Comparison of ENCODE assay signal across 8 mouse cellular contexts in genomic region chr17:15065391-15066024, GRCm38 (mm10). TPM values are rescaled to one million over a fixed set of nuclear protein-coding genes. Genes with fewer than 3 reads are reported as not detected.
A peak's percentile ranks its signal among the peaks of the same experiment; 100 is the strongest.
DNase-seq lines count a peak whose midpoint lies in the region; ATAC-seq and TF ChIP-seq lines count a peak whose summit lies in the region.

No protein-coding gene starts in this region.

- ATAC-seq in liver, postnatal 0 days = peak; percentile 46; the same call in 1 of the 2 replicates

- no peaks in the 10 kb centered on the region for H3K9me3 ChIP-seq in CH12.LX (replicated peaks; ENCODE audit: low read length)
- no peaks in the 10 kb centered on the region for H3K9me3 ChIP-seq in embryonic facial prominence, embryonic 10.5 days
- no peaks in the 10 kb centered on the region for H3K9me3 ChIP-seq in liver, postnatal 0 days (ENCODE audit: low read length)

- TF ChIP-seq RAD21 in CH12.LX (IDR thresholded peaks at IDR 0.05; ENCODE audit: low read depth, low read length) = peak; percentile 81

- no peak for TF ChIP-seq EP300 in CH12.LX (IDR thresholded peaks at IDR 0.05; ENCODE audit: low read length)
- TF ChIP-seq EP300 in liver, postnatal 0 days (IDR thresholded peaks at IDR 0.05; ENCODE audit: low read depth) = no peak

- H3K4me2 ChIP-seq in CH12.LX (ENCODE audit: insufficient read depth, low read depth, poor library complexity, severe bottlenecking) = no peak overlapping the region
- H3K4me2 ChIP-seq in liver, postnatal 0 days (ENCODE audit: low read depth, low read length) = no peak overlapping the region

- dilution Hi-C loops in CH12.LX (cut with MboI; ENCODE audit: extremely low pct_ligation_motif_present, extremely low pct_unique_long_range_greater_than_20kb, low sequenced_read_pairs) = no loop called here

- 44% methylated on average over 13 of the region's 13 CpGs for WGBS in embryonic facial prominence, embryonic 10.5 days
- 44% methylated on average over 13 of the region's 13 CpGs for WGBS in liver, postnatal 0 days (ENCODE audit: insufficient replicate concordance)
- 41% methylated on average over 13 of the region's 13 CpGs for WGBS in olfactory bulb, adult 2 months

- H3K9ac ChIP-seq in CH12.LX (ENCODE audit: insufficient read depth, low read depth) = no peak overlapping the region
- H3K9ac ChIP-seq in liver, postnatal 0 days (replicated peaks) = no peak overlapping the region

- TF ChIP-seq CTCF in CH12.LX (conservative IDR thresholded peaks at IDR 0.05 in 1 of 2, IDR thresholded peaks at IDR 0.05 in 1 of 2; ENCODE audit: low read depth in 2 of 2, low read length in 2 of 2) = peak; percentile 51 to 72
- peak; percentile 79 for TF ChIP-seq CTCF in liver, postnatal 0 days (IDR thresholded peaks at IDR 0.05; ENCODE audit: low read depth)
- 0 out of 2 replicates have a peak, but pooled peaks have one; percentile 22 for TF ChIP-seq CTCF in olfactory bulb, adult 2 months (IDR thresholded peaks at IDR 0.05; ENCODE audit: insufficient read depth, low read depth, low read length)

- in situ Hi-C loops in CH12.LX (cut with MboI; ENCODE audit: low pct_ligation_motif_present, low pct_unique_long_range_greater_than_20kb, low sequenced_read_pairs) = no loop called here

- peak; percentile 33 for DNase-seq in CH12.LX (ENCODE audit: extremely low read depth)
- DNase-seq in adrenal gland, adult 8-10 months = peak; percentile 54
- peak; percentile 71 for DNase-seq in embryonic facial prominence, embryonic 10.5 days (ENCODE audit: low spot score)
- DNase-seq in heart, adult 9 months (ENCODE audit: low spot score in 2 of 2) = peak; percentile 43 to 56
- DNase-seq in kidney, adult 9 months = peak; percentile 71
- peak; percentile 60 for DNase-seq in liver, postnatal 0 days
- no peak for DNase-seq in spleen, postnatal 4 days (ENCODE audit: low spot score in 2 of 2)

- no peaks in the 10 kb centered on the region for H3K27me3 ChIP-seq in CH12.LX (replicated peaks)
- no peaks in the 10 kb centered on the region for H3K27me3 ChIP-seq in embryonic facial prominence, embryonic 10.5 days (replicated peaks; ENCODE audit: low read depth, poor library complexity, severe bottlenecking)
- no peaks in the 10 kb centered on the region for H3K27me3 ChIP-seq in liver, postnatal 0 days (ENCODE audit: insufficient read depth, low read length)

- H3K27ac ChIP-seq in CH12.LX (ENCODE audit: insufficient read depth, low read depth) = no peak overlapping the region
- H3K27ac ChIP-seq in embryonic facial prominence, embryonic 10.5 days (replicated peaks) = peak overlapping the region; percentile 48; the same call in 1 of the 2 replicates
- no peak overlapping the region for H3K27ac ChIP-seq in liver, postnatal 0 days (ENCODE audit: low read depth)
- H3K27ac ChIP-seq in olfactory bulb, adult 2 months (ENCODE audit: insufficient read depth, low read depth, low read length) = no peak overlapping the region

- H3K4me3 ChIP-seq in CH12.LX (replicated peaks in 1 of 3; ENCODE audit: low read depth in 2 of 3, low read length in 2 of 3, poor library complexity in 1 of 3) = no peak overlapping the region
- no peak overlapping the region for H3K4me3 ChIP-seq in embryonic facial prominence, embryonic 10.5 days
- no peak overlapping the region for H3K4me3 ChIP-seq in liver, postnatal 0 days (ENCODE audit: low read depth, low read length)
- H3K4me3 ChIP-seq in olfactory bulb, adult 2 months (ENCODE audit: insufficient read depth, low read depth, low read length) = 0 out of 2 replicates have a peak overlapping the region, but pooled peaks have one; percentile 12

- TF ChIP-seq POLR2A in CH12.LX (IDR thresholded peaks at IDR 0.05; ENCODE audit: low read depth, low read length) = no peak
- TF ChIP-seq POLR2A in olfactory bulb, adult 2 months (IDR thresholded peaks at IDR 0.05; ENCODE audit: insufficient read depth, low read depth, low read length) = no peak

- peaks cover 41 to 74% of the 10 kb centered on the region in 2 experiments for H3K36me3 ChIP-seq in CH12.LX (replicated peaks in 1 of 2; ENCODE audit: control insufficient read depth in 1 of 2, insufficient read depth in 1 of 2, low read length in 1 of 2)
- peaks cover 32% of the 10 kb centered on the region for H3K36me3 ChIP-seq in embryonic facial prominence, embryonic 10.5 days (replicated peaks)
- peaks cover 22% of the 10 kb centered on the region for H3K36me3 ChIP-seq in liver, postnatal 0 days (replicated peaks; ENCODE audit: insufficient read depth, low read length)

- H3K4me1 ChIP-seq in CH12.LX (ENCODE audit: control insufficient read depth in 1 of 2, insufficient read depth in 2 of 2) = no peaks in the 10 kb centered on the region
- peaks cover 7% of the 10 kb centered on the region for H3K4me1 ChIP-seq in embryonic facial prominence, embryonic 10.5 days
- H3K4me1 ChIP-seq in liver, postnatal 0 days (ENCODE audit: insufficient read depth) = peaks cover 12% of the 10 kb centered on the region; the same call in 1 of the 2 replicates
- peaks cover 8% of the 10 kb centered on the region for H3K4me1 ChIP-seq in olfactory bulb, adult 2 months (ENCODE audit: control insufficient read depth, insufficient read depth, low read length)

- H3K79me2 ChIP-seq in CH12.LX (replicated peaks; ENCODE audit: control insufficient read depth, extremely low read depth, insufficient read depth, poor library complexity, severe bottlenecking) = no peaks in the 10 kb centered on the region

TF ChIP-seq in CH12.LX, 34 proteins besides CTCF, POLR2A, EP300 and RAD21:
- TF ChIP-seq PAX5 (IDR thresholded peaks at IDR 0.05; ENCODE audit: low read length) (no peak), SMC3 (IDR thresholded peaks at IDR 0.05; ENCODE audit: low read depth, low read length) (peak; percentile 62)

RNA-seq across cellular contexts. Expression of gene Gm3448, which starts 24.2 kb away (rescaled TPM):
- total RNA-seq in CH12.LX (2012; rRNA removed) = 3.9 and 4.2 TPM in 2 replicates
- 3.8 and 4.8 TPM in 2 replicates for total RNA-seq in CH12.LX (2014; rRNA removed)
- polyA plus RNA-seq in CH12.LX (2012; ENCODE audit: insufficient read length, low read depth) = 1.2 and 2.0 TPM in 2 replicates
- 1 to 10 TPM; 4.1 to 8.1 (median 5.4) TPM for total RNA-seq in adrenal gland, adult 8-10 months (2022)
- 3.7 and 4.2 TPM in 2 replicates for polyA plus RNA-seq in embryonic facial prominence, embryonic 10.5 days (2016; fragmentation: Nextera tagmentation; extraction: Ambion mirVana)
- polyA plus RNA-seq in liver, postnatal 0 days (2015; fragmentation: Nextera tagmentation; extraction: Ambion mirVana) = 3.3 and 5.4 TPM in 2 replicates
- not detected in 2 replicates for polyA plus RNA-seq in olfactory bulb, adult 2 months (2012; ENCODE audit: insufficient read depth, insufficient read length, low replicate concordance, missing spikeins)

RNA-seq across cellular contexts. Expression of gene Tcte3, which starts 24.2 kb away (rescaled TPM):
- total RNA-seq in CH12.LX (2012; rRNA removed) (1.9 and 2.9 TPM in 2 replicates), CH12.LX (2014; rRNA removed) (1.00 TPM in 1 of 2 replicates, not detected in the other)
- polyA plus RNA-seq in CH12.LX (2012; ENCODE audit: insufficient read length, low read depth) = 4.2 and 5.8 TPM in 2 replicates
- 1 to 10 TPM in 2 of 4 experiments, under 1 TPM in 2; 0.41 to 4.8 (median 1.6) TPM for total RNA-seq in adrenal gland, adult 8-10 months (2022)
- not detected in 2 replicates for polyA plus RNA-seq in embryonic facial prominence, embryonic 10.5 days (2016; fragmentation: Nextera tagmentation; extraction: Ambion mirVana)
- polyA plus RNA-seq in liver, postnatal 0 days (2015; fragmentation: Nextera tagmentation; extraction: Ambion mirVana) = 3.7 and 5.2 TPM in 2 replicates
- not detected in 2 replicates for polyA plus RNA-seq in olfactory bulb, adult 2 months (2012; ENCODE audit: insufficient read depth, insufficient read length, low replicate concordance, missing spikeins)

RNA-seq across cellular contexts. Expression of gene Ermard, which starts 24.5 kb away (rescaled TPM):
- 37.1 and 38.8 TPM in 2 replicates for total RNA-seq in CH12.LX (2012; rRNA removed)
- 32.0 and 45.6 TPM in 2 replicates for total RNA-seq in CH12.LX (2014; rRNA removed)
- 39.5 and 45.6 TPM in 2 replicates for polyA plus RNA-seq in CH12.LX (2012; ENCODE audit: insufficient read length, low read depth)
- 100 to 1,000 TPM in 1 of 4 experiments, 10 to 100 TPM in 3; 50.9 to 112 (median 71.7) TPM for total RNA-seq in adrenal gland, adult 8-10 months (2022)
- 93.9 and 95.6 TPM in 2 replicates for polyA plus RNA-seq in embryonic facial prominence, embryonic 10.5 days (2016; fragmentation: Nextera tagmentation; extraction: Ambion mirVana)
- 24.2 and 27.2 TPM in 2 replicates for polyA plus RNA-seq in liver, postnatal 0 days (2015; fragmentation: Nextera tagmentation; extraction: Ambion mirVana)
- polyA plus RNA-seq in olfactory bulb, adult 2 months (2012; ENCODE audit: insufficient read depth, insufficient read length, low replicate concordance, missing spikeins) = not detected in 2 replicates

RNA-seq across cellular contexts. Expression of gene Gm3435, which starts 55.5 kb away (rescaled TPM):
- total RNA-seq in CH12.LX (2012; rRNA removed) (4.3 and 4.5 TPM in 2 replicates), CH12.LX (2014; rRNA removed) (9.4 and 10.5 TPM in 2 replicates)
- polyA plus RNA-seq in CH12.LX (2012; ENCODE audit: insufficient read length, low read depth) = 1.7 and 2.3 TPM in 2 replicates
- 1 to 10 TPM; 4.0 to 7.9 (median 5.5) TPM for total RNA-seq in adrenal gland, adult 8-10 months (2022)
- 6.3 and 7.8 TPM in 2 replicates for polyA plus RNA-seq in embryonic facial prominence, embryonic 10.5 days (2016; fragmentation: Nextera tagmentation; extraction: Ambion mirVana)
- 2.7 and 3.7 TPM in 2 replicates for polyA plus RNA-seq in liver, postnatal 0 days (2015; fragmentation: Nextera tagmentation; extraction: Ambion mirVana)
- not detected in 2 replicates for polyA plus RNA-seq in olfactory bulb, adult 2 months (2012; ENCODE audit: insufficient read depth, insufficient read length, low replicate concordance, missing spikeins)

Comparison
In these comparisons a context has a peak if more than half of its experiments do, and no peak if none do; other contexts are left out.
1. DNase-seq: peak in CH12.LX (single experiment), adrenal gland, adult 8-10 months (single experiment), embryonic facial prominence, embryonic 10.5 days (single experiment), heart, adult 9 months (2 of 2), kidney, adult 9 months (single experiment) and liver, postnatal 0 days (single experiment); none in spleen, postnatal 4 days (0 of 2).
2. CTCF ChIP-seq: peak in every context shown above with its lines; median percentile 79 in liver, postnatal 0 days; 62 in CH12.LX; 22 in olfactory bulb, adult 2 months.